8 mouse cellular contexts compared by ENCODE assay signal in the genomic region with DNA sequence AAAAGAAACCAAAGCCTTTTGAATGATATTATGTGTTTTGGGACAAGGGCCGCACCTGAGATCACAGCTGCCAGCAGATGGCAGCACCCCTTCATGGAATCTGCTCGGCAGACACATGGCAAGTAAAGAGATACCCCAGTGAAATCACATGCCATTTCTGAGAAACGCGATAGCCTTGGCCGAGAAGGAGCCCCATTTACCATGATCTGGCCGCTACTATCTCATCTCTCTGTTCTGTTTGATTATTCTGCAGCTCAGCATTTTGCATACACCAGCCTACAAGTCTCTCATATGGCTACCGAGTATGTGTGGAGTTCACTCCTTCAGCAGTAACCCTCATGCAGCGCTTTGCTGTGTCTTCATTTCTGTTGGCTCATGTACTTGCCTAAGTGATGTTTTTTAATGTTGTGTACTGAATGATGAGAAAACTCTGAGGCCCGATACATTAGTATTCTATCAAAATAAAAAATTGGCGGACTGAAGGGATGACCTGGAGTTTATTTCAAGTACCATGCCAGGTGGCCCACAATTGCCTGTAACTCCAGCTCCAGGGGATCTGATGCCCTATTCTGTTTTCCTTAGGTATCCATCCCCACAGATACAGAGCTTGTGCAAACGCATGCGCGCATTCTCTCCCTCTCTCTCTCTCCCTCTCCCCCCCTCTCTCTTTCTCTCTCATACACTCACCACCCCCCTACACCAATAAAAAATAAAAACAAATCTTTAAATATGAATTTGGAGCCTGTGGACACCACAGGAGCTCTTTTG.
A peak's percentile ranks its signal among the peaks of the same experiment; 100 is the strongest.
DNase-seq lines count a peak whose midpoint lies in the region; ATAC-seq and TF ChIP-seq lines count a peak whose summit lies in the region.

No protein-coding gene starts in this region.

- no peak overlapping the region for H3K4me2 ChIP-seq in hindbrain, embryonic 11.5 days (replicated peaks; ENCODE audit: low read depth, low read length)

- peak; percentile 49 for DNase-seq in Muller cell, postnatal 12 days (ENCODE audit: inconsistent ontology term)
- peak; percentile 53 to 70 for DNase-seq in cerebellum, adult 2 months
- DNase-seq in hindbrain, embryonic 11.5 days (ENCODE audit: low spot score): peak; percentile 86
- DNase-seq in layer of hippocampus, postnatal 10 days (ENCODE audit: low spot score in 2 of 2): peak; percentile 87 to 89
- peak; percentile 69 to 78 for DNase-seq in lung, postnatal 4 days
- DNase-seq in retina, postnatal 7 days (ENCODE audit: low read depth, low spot score): peak; percentile 63
- DNase-seq in urinary bladder, adult 18-20 months (ENCODE audit: low spot score in 2 of 2): peak; percentile 51 to 68

- peak; percentile 99 for ATAC-seq in frontal cortex, adult (ENCODE audit: low TSS enrichment)
- peak; percentile 87 for ATAC-seq in hindbrain, embryonic 11.5 days (ENCODE audit: low FRiP score)

- H3K4me3 ChIP-seq in cerebellum, adult 2 months (replicated peaks; ENCODE audit: insufficient read depth, low read depth, low read length): no peak overlapping the region
- H3K4me3 ChIP-seq in hindbrain, embryonic 11.5 days (ENCODE audit: low read depth, low read length): no peak overlapping the region

- H3K36me3 ChIP-seq in hindbrain, embryonic 11.5 days (ENCODE audit: control insufficient read depth, insufficient read depth, low read length): no peaks in the 10 kb centered on the region

- H3K27me3 ChIP-seq in cerebellum, adult 2 months (ENCODE audit: control insufficient read depth, insufficient read depth, low read length): no peaks in the 10 kb centered on the region
- H3K27me3 ChIP-seq in hindbrain, embryonic 11.5 days (ENCODE audit: control insufficient read depth, insufficient read depth, low read length): no peaks in the 10 kb centered on the region

- no peak overlapping the region for H3K27ac ChIP-seq in cerebellum, adult 2 months (ENCODE audit: insufficient read depth, low read length)
- H3K27ac ChIP-seq in hindbrain, embryonic 11.5 days (ENCODE audit: low read depth, low read length): no peak overlapping the region

- H3K9ac ChIP-seq in hindbrain, embryonic 11.5 days (ENCODE audit: low read depth, low read length): no peak overlapping the region

- WGBS in cerebellum, adult 2 months: 32% methylated on average over 13 of the region's 13 CpGs
- 33% methylated on average over 13 of the region's 13 CpGs for WGBS in hindbrain, embryonic 11.5 days

- no peak for TF ChIP-seq POLR2A in cerebellum, adult 2 months (IDR thresholded peaks at IDR 0.05; ENCODE audit: borderline replicate concordance, insufficient read depth, low read length)

- H3K4me1 ChIP-seq in cerebellum, adult 2 months (ENCODE audit: control insufficient read depth, insufficient read depth, low read length): no peaks in the 10 kb centered on the region
- no peaks in the 10 kb centered on the region; the same call in 1 of the 2 replicates for H3K4me1 ChIP-seq in hindbrain, embryonic 11.5 days (replicated peaks; ENCODE audit: control insufficient read depth, insufficient read depth, low read length)

- H3K9me3 ChIP-seq in hindbrain, embryonic 11.5 days (ENCODE audit: control insufficient read depth, low read length): peaks cover 2% of the 10 kb centered on the region; the same call in 1 of the 2 replicates

- peak; percentile 91 for TF ChIP-seq CTCF in cerebellum, adult 2 months (IDR thresholded peaks at IDR 0.05; ENCODE audit: borderline replicate concordance, insufficient read depth, low read depth, low read length)
